24 mouse cellular contexts compared by ENCODE assay signal in the genomic region with DNA sequence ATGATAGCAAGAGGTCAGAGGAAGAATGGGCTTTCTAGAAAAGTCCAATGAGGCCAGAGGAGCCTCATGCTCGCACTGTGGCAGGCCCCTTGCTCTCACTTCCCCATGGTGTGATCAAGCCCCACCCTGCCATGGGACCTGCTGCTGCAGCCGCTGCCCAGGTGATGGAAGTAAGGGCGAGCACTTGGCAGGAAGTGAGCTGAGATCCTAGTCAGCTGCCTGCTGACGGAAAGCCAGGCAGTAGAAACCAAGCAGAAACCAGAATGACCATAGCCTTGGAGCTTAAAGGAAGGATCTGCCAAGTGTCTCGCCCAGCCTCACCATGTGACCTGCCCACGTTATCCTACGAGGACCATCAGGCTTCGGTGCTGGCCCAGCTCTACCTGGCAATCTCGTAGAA. TPM values are rescaled to one million over a fixed set of nuclear protein-coding genes. Genes with fewer than 3 reads are reported as not detected.
DNase-seq lines count a peak whose midpoint lies in the region; ATAC-seq lines count a peak whose summit lies in the region.
"Had no signal": no experiment of that assay in that cellular context is flagged by ENCODE, and none has a peak within 500 bp of the region (broad histone marks: within the 10 kb centered on the region; RNA-seq: fewer than 3 reads in every experiment).

No protein-coding gene starts in this region.

- peak; percentile 69 for ATAC-seq in common myeloid progenitor, adult 5-6 weeks (replicated peaks; ENCODE audit: low read depth, poor library complexity, severe bottlenecking)
- peak; percentile 77 for ATAC-seq in megakaryocyte progenitor cell, adult 5-6 weeks (replicated peaks; ENCODE audit: poor library complexity)
- ATAC-seq: forebrain, postnatal 0 days; hindbrain, postnatal 0 days; intestine, embryonic 15.5 days; midbrain, embryonic 13.5 days had no signal

- peak; percentile 10 to 19 for DNase-seq in spleen, adult 18-20 months
- no peak for DNase-seq in layer of hippocampus, postnatal 25 days (ENCODE audit: extremely low spot score in 1 of 2, low spot score in 1 of 2)
- DNase-seq in lung, postnatal 25 days (ENCODE audit: low spot score): no peak
- no peak for DNase-seq in frontal cortex, postnatal 14 days (ENCODE audit: low spot score in 2 of 2)
- DNase-seq: adrenal gland, postnatal 25 days; cerebellum, adult 11-12 months; cerebellum, adult 9-11 months; forebrain, postnatal 0 days; gastrocnemius, postnatal 10 days; heart, postnatal 14 days; kidney, adult 8-10 months; kidney, postnatal 4 days; liver, embryonic 13.5 days; lung, adult 2 months; lung, postnatal 10 days; right cerebral cortex, adult 18-20 months; right cerebral cortex, postnatal 4 days; thymus, adult 2 months; thymus, postnatal 4 days had no signal

RNA-seq across cellular contexts. Expression of gene Mok, which starts 27.6 kb away (rescaled TPM):
- 0.87 TPM in 1 of 2 replicates, not detected in the other for total RNA-seq in common myeloid progenitor, adult 5-6 weeks (2017)
- total RNA-seq in megakaryocyte progenitor cell, adult 5-6 weeks (2015): 1.0 and 2.1 TPM in 2 replicates
- total RNA-seq in megakaryocyte progenitor cell, adult 5-6 weeks (2017): 2.0 and 2.2 TPM in 2 replicates
- 10 to 100 TPM; 10.5 to 11.4 TPM for total RNA-seq in layer of hippocampus, postnatal 25 days (2021)

RNA-seq across cellular contexts. Expression of gene Zfp839, which starts 36.9 kb away (rescaled TPM):
- 6.0 and 7.1 TPM in 2 replicates for total RNA-seq in common myeloid progenitor, adult 5-6 weeks (2017)
- total RNA-seq in megakaryocyte progenitor cell, adult 5-6 weeks (2015): 5.1 and 5.5 TPM in 2 replicates
- 4.6 and 6.2 TPM in 2 replicates for total RNA-seq in megakaryocyte progenitor cell, adult 5-6 weeks (2017)
- total RNA-seq in layer of hippocampus, postnatal 25 days (2021): 10 to 100 TPM; 10.3 to 12.7 TPM

Comparison
In these comparisons a context has a peak if more than half of its experiments do, and no peak if none do; other contexts are left out.
1. DNase-seq: peak in spleen, adult 18-20 months (2 of 2); none in layer of hippocampus, postnatal 25 days (0 of 2), lung, postnatal 25 days (single experiment) and frontal cortex, postnatal 14 days (0 of 2).